Mouse (Mus musculus) c-Kit-negative CD71-positive TER-119-positive erythroid progenitor cells, embryonic 14.5 days (primary cell): ENCODE results near the gene Gm17416.

Source experiments
- DNase-seq: peaks from one replicate; pipeline ENCODE4 v3.0.0-alpha.2; 2013; ENCODE audit warnings: low read depth, low spot score

Gm17416 gene

GRCm38 (mm10) chr2:152569038-152569437 lies at the start of gene Gm17416:
Gene Gm17416, plus strand, starts transcription at chr2:152569338.
- DNase-seq = no peak

GRCm38 (mm10) chr2:152539944-152540710 lies 29.0 kb upstream of the Gm17416 start, which contains the start of gene Defb29:
Gene Defb29, minus strand, starts transcription at chr2:152540098.
- no peak for DNase-seq

- no peak for DNase-seq
Measured at GRCm38 (mm10) chr2:152541979-152542378, 27.2 kb upstream of the Gm17416 start.

GRCm38 (mm10) chr2:152542897-152543296 lies 26.2 kb upstream of the Gm17416 start:
- no peak for DNase-seq

GRCm38 (mm10) chr2:152543478-152543877 lies 25.7 kb upstream of the Gm17416 start:
- DNase-seq = no peak

GRCm38 (mm10) chr2:152544691-152545090 lies 24.4 kb upstream of the Gm17416 start:
- no peak for DNase-seq

- no peak for DNase-seq
Measured at GRCm38 (mm10) chr2:152548124-152548523, 21.0 kb upstream of the Gm17416 start.

GRCm38 (mm10) chr2:152553774-152554423 lies 15.2 kb upstream of the Gm17416 start:
- no peak for DNase-seq

- DNase-seq = no peak
Measured at GRCm38 (mm10) chr2:152556655-152557054, 12.5 kb upstream of the Gm17416 start.

- no peak for DNase-seq
Measured at GRCm38 (mm10) chr2:152569881-152570280, 743 bp downstream of the Gm17416 start.

GRCm38 (mm10) chr2:152570313-152570712 lies 1.2 kb downstream of the Gm17416 start:
- DNase-seq = no peak

- DNase-seq = peak; percentile 9
Measured at GRCm38 (mm10) chr2:152572114-152572794, 3.1 kb downstream of the Gm17416 start, which contains the start of gene Defb21. Gene Defb21, plus strand, starts transcription at chr2:152572744.

GRCm38 (mm10) chr2:152573484-152573883 lies 4.3 kb downstream of the Gm17416 start:
- no peak for DNase-seq

GRCm38 (mm10) chr2:152580107-152580506 lies 11.0 kb downstream of the Gm17416 start, which contains the start of gene Defb19:
Gene Defb19, minus strand, starts transcription at chr2:152580312.
- DNase-seq = no peak

GRCm38 (mm10) chr2:152580612-152581011 lies 11.5 kb downstream of the Gm17416 start:
- no peak for DNase-seq

- no peak for DNase-seq
Measured at GRCm38 (mm10) chr2:152586926-152587560, 17.9 kb downstream of the Gm17416 start.

GRCm38 (mm10) chr2:152588450-152588849 lies 19.3 kb downstream of the Gm17416 start:
- no peak for DNase-seq

GRCm38 (mm10) chr2:152589021-152589420 lies 19.9 kb downstream of the Gm17416 start:
- no peak for DNase-seq

GRCm38 (mm10) chr2:152599299-152599698 lies 30.2 kb downstream of the Gm17416 start, which contains the start of gene Defb45:
Gene Defb45, minus strand, starts transcription at chr2:152599399.
- DNase-seq = no peak

GRCm38 (mm10) chr2:152600076-152600475 lies 30.9 kb downstream of the Gm17416 start:
- no peak for DNase-seq

- no peak for DNase-seq
Measured at GRCm38 (mm10) chr2:152601275-152601960, 32.3 kb downstream of the Gm17416 start.
